Mouse (Mus musculus) spleen, adult 2 months (tissue): ENCODE measurements around the gene Slc5a9. TPM values are rescaled to one million over a fixed set of nuclear protein-coding genes. Genes with fewer than 3 reads are reported as not detected.

Experiments
- DNase-seq, 2 experiments: peaks; one replicate each; pipeline versions ENCODE4 v3.0.0 to v3.0.0-alpha.2; 2012 to 2021; ENCODE audit warnings: low spot score in 2 of 2, low read depth in 1 of 2
- H3K27ac ChIP-seq: fragments of 200-500 bp; 2 replicates; pipeline ENCODE4 v1.5.1; 2012; ENCODE audit warnings: low read length, inconsistent platforms; ENCODE audit not compliant: insufficient read depth
- H3K27me3 ChIP-seq: fragments of 200-500 bp; 2 replicates; pipeline ENCODE4 v1.6.1; 2012; ENCODE audit warnings: mild to moderate bottlenecking, moderate library complexity, low read length, inconsistent platforms; ENCODE audit not compliant: control insufficient read depth, insufficient read depth
- H3K36me3 ChIP-seq: fragments of 200-500 bp; 2 replicates; pipeline ENCODE4 v1.6.1; 2012; ENCODE audit warnings: mild to moderate bottlenecking, low read length, inconsistent platforms; ENCODE audit not compliant: control insufficient read depth, insufficient read depth
- H3K4me1 ChIP-seq: fragments of 200-500 bp; 2 replicates; pipeline ENCODE4 v1.6.1; 2011; ENCODE audit warnings: inconsistent platforms; ENCODE audit not compliant: control insufficient read depth, insufficient read depth, insufficient read length
- H3K4me3 ChIP-seq: fragments of 200-500 bp; 2 replicates; pipeline ENCODE4 v1.5.1; 2011; ENCODE audit warnings: mild to moderate bottlenecking, inconsistent platforms; ENCODE audit not compliant: insufficient read depth, insufficient read length; ENCODE audit errors: extremely low read depth
- CTCF ChIP-seq: fragments of 200-500 bp; IDR thresholded peaks from 2 replicates; pipeline ENCODE4 v1.5.1; 2011; ENCODE audit warnings: mild to moderate bottlenecking, inconsistent platforms; ENCODE audit not compliant: insufficient read depth, insufficient read length, insufficient replicate concordance; ENCODE audit errors: extremely low read depth
- POLR2A ChIP-seq: fragments of 200-500 bp; IDR thresholded peaks from 2 replicates; pipeline ENCODE4 v1.6.1; 2011; ENCODE audit warnings: low read depth, low read length, inconsistent platforms
- WGBS: fragments of 180-500 bp; shearing (Covaris S2); methylation state at CpG from one replicate; pipeline ENCODE4 v1.1.7; 2018; 5-methylcytosine and 5-hydroxymethylcytosine counted together
- polyA plus RNA-seq: library from polyadenylated mRNA; depleted of rRNA; stranded (reverse); fragments of >200 nt; gene quantifications from 2 replicates; pipeline ENCODE4 v1.2.3, GENCODE M21; 2012; rRNA removed

Gene Slc5a9
- polyA plus RNA-seq, 1 experiment = 0.44 TPM

DNA sequence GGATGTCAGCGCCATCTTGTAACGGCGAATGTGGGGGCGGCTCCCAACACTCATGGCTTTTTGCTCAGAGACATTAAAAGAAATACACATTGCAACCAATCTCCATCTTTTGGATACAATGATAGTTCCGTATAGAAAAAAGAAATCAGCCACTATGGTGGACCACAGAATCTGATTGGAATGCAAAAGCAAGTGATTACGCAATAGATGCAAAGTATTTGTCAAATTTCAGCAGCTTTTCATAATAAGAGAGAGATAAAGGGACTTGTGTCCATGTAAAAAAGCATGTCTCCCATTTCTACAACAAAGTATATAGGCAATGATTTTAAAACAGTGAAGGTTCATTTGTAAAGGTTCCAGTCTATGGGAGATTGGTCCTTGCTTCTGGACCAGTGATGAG is 63.8 kb downstream of the Slc5a9 start:
- no peak for TF ChIP-seq POLR2A
- TF ChIP-seq CTCF = no peak
- Histone ChIP-seq H3K27ac (no peak overlapping the region), H3K36me3 (no peaks in the 10 kb centered on the region), H3K27me3 (no peaks in the 10 kb centered on the region), H3K4me3 (no peak overlapping the region), H3K4me1 (no peaks in the 10 kb centered on the region)
- no peak for DNase-seq
- WGBS = 91% methylated on average over 6 of the region's 6 CpGs

Other genes starting within 250 kb of the Slc5a9 start
- 8.9 and 16.8 TPM in 2 replicates for gene Spata6, start 182.9 kb downstream of the Slc5a9 start, polyA plus RNA-seq
- not detected in 2 replicates for gene Skint8, start 16.5 kb upstream of the Slc5a9 start, polyA plus RNA-seq
- not detected in 2 replicates for gene Skint7, start 70.0 kb upstream of the Slc5a9 start, polyA plus RNA-seq
- gene Skint1, start 103.4 kb upstream of the Slc5a9 start, polyA plus RNA-seq = not detected in 2 replicates
- not detected in 2 replicates for gene Skint4, start 169.1 kb upstream of the Slc5a9 start, polyA plus RNA-seq